Mouse (Mus musculus) liver, embryonic 14 days (tissue): ENCODE data around the gene Vmn2r102. TPM values are rescaled to one million over a fixed set of nuclear protein-coding genes. Genes with fewer than 3 reads are reported as not detected.

Experiments
- polyA plus RNA-seq: library from polyadenylated mRNA; depleted of rRNA; stranded (reverse); fragments of >200 nt; gene quantifications from 2 replicates; pipeline ENCODE4 v1.2.3, GENCODE M21; 2012; rRNA removed

Vmn2r102 gene
- polyA plus RNA-seq = not detected in 2 replicates

GRCm38 (mm10) chr17:19660028-19660427, at the start of gene Vmn2r102:
Gene Vmn2r102 (plus strand): TSS chr17:19660328.

Other genes with a start within 250 kb of the Vmn2r102 start
- not detected in 2 replicates for gene Vmn2r100, start 155.6 kb upstream of the Vmn2r102 start, polyA plus RNA-seq
- not detected in 2 replicates for gene Vmn2r101, start 83.1 kb upstream of the Vmn2r102 start, polyA plus RNA-seq
- not detected in 2 replicates for gene Vmn2r103, start 113.0 kb downstream of the Vmn2r102 start, polyA plus RNA-seq